Mouse (Mus musculus) limb, embryonic 14.5 days (tissue): ENCODE data around the gene Aldoc. TPM values are rescaled to one million over a fixed set of nuclear protein-coding genes. Genes with fewer than 3 reads are reported as not detected.

Source experiments
- ATAC-seq: fragments of 200-750 bp; cut with Nextera tagmentation; 2 replicates; pipeline ENCODE4 v1.8.0; 2017; ENCODE audit warnings: low read depth, moderate number of reproducible peaks, moderate TSS enrichment; ENCODE audit not compliant: low FRiP score
- DNase-seq: peaks from one replicate; pipeline ENCODE4 v3.0.0-alpha.2; 2015; ENCODE audit warnings: low spot score
- H3K27ac ChIP-seq: fragments of 300-500 bp; sonication (generic); replicated peaks from 2 replicates; pipeline ENCODE4 v1.5.1; 2014; ENCODE audit warnings: low read depth, mild to moderate bottlenecking, low read length, moderate library complexity, mixed read lengths
- H3K27me3 ChIP-seq: fragments of 300-500 bp; sonication (generic); 2 replicates; pipeline ENCODE4 v1.6.1; 2014; ENCODE audit warnings: low read length, mixed read lengths; ENCODE audit not compliant: control insufficient read depth, insufficient read depth
- H3K36me3 ChIP-seq: fragments of 300-500 bp; sonication (generic); 2 replicates; pipeline ENCODE4 v1.6.1; 2014; ENCODE audit warnings: mild to moderate bottlenecking, low read length, moderate library complexity, mixed read lengths; ENCODE audit not compliant: control insufficient read depth, insufficient read depth
- H3K4me1 ChIP-seq: fragments of 300-500 bp; sonication (generic); 2 replicates; pipeline ENCODE4 v1.6.1; 2014; ENCODE audit warnings: antibody characterized with exemption, low read length, mixed read lengths; ENCODE audit not compliant: control insufficient read depth, insufficient read depth
- H3K4me2 ChIP-seq: fragments of 300-500 bp; sonication (generic); replicated peaks from 2 replicates; pipeline ENCODE4 v1.6.1; 2014; ENCODE audit warnings: low read depth, mild to moderate bottlenecking, low read length, moderate library complexity; ENCODE audit not compliant: severe bottlenecking
- H3K4me3 ChIP-seq: fragments of 300-500 bp; sonication (generic); replicated peaks from 2 replicates; pipeline ENCODE4 v1.5.1; 2014; ENCODE audit warnings: low read length
- H3K9ac ChIP-seq: fragments of 300-500 bp; sonication (generic); 2 replicates; pipeline ENCODE4 v1.6.1; 2014; ENCODE audit warnings: mild to moderate bottlenecking, low read depth, low read length, moderate library complexity; ENCODE audit not compliant: severe bottlenecking
- H3K9me3 ChIP-seq: fragments of 300-500 bp; sonication (generic); 2 replicates; pipeline ENCODE4 v1.6.1; 2016; ENCODE audit warnings: low read length; ENCODE audit not compliant: control insufficient read depth
- POLR2A ChIP-seq: fragments of 200-500 bp; IDR thresholded peaks from 2 replicates; pipeline ENCODE4 v1.8.0; 2012; ENCODE audit warnings: inconsistent platforms, mild to moderate bottlenecking, moderate library complexity, borderline replicate concordance; ENCODE audit not compliant: insufficient read depth, insufficient read length; ENCODE audit errors: extremely low read depth
- WGBS: fragments of 180-500 bp; shearing (Covaris S2); extraction: QIAGEN DNeasy Blood & Tissue Kit; methylation state at CpG from one replicate; pipeline ENCODE4 v1.1.7; 2014; 5-methylcytosine and 5-hydroxymethylcytosine counted together
- polyA plus RNA-seq, 2 experiments: library from polyadenylated mRNA; depleted of rRNA in 1 of 2; stranded (reverse) in 1 of 2; unstranded in 1 of 2; fragments of >200 nt; fragmentation: Nextera tagmentation in 1 of 2; extraction: Ambion mirVana in 1 of 2; gene quantifications; 2 replicates each; pipeline versions ENCODE4 v1.2.1 to v1.2.3; 2012 to 2014

Aldoc gene
- polyA plus RNA-seq, 2 experiments, result 11.3 to 11.9 TPM

GRCm38 (mm10) chr11:78355471-78356238 is 32.9 kb downstream of the Aldoc start:
- no peaks in the 10 kb centered on the region for H3K9me3 ChIP-seq
- H3K27ac ChIP-seq, result no peak overlapping the region
- no peak overlapping the region for H3K4me3 ChIP-seq
- H3K36me3 ChIP-seq, result no peaks in the 10 kb centered on the region
- no peaks in the 10 kb centered on the region for H3K4me1 ChIP-seq
- TF ChIP-seq POLR2A, result no peak
- peak; percentile 49 for DNase-seq
- H3K27me3 ChIP-seq, result no peaks in the 10 kb centered on the region
- no peak overlapping the region for H3K4me2 ChIP-seq
- H3K9ac ChIP-seq, result no peak overlapping the region
- WGBS, result 33% methylated on average over 4 of the region's 4 CpGs
- ATAC-seq, result no peak

- WGBS, result 16% methylated on average over 22 of the region's 22 CpGs
- no peak overlapping the region for H3K4me3 ChIP-seq
- no peak for ATAC-seq
- no peak for TF ChIP-seq POLR2A
- no peaks in the 10 kb centered on the region for H3K36me3 ChIP-seq
- DNase-seq, result peak; percentile 50
- H3K27me3 ChIP-seq, result no peaks in the 10 kb centered on the region
- no peaks in the 10 kb centered on the region for H3K9me3 ChIP-seq
- peaks cover 5% of the 10 kb centered on the region for H3K4me1 ChIP-seq
- H3K4me2 ChIP-seq, result no peak overlapping the region
- no peak overlapping the region for H3K9ac ChIP-seq
- H3K27ac ChIP-seq, result no peak overlapping the region
These were observed 35.7 kb downstream of the Aldoc start for GRCm38 (mm10) chr11:78358330-78359007.

GRCm38 (mm10) chr11:78360125-78360788 is 37.5 kb downstream of the Aldoc start:
- no peak overlapping the region; the same call in 1 of the 2 replicates for H3K9ac ChIP-seq
- no peak for TF ChIP-seq POLR2A
- peaks cover 12% of the 10 kb centered on the region for H3K4me1 ChIP-seq
- ATAC-seq (peak; percentile 60; the same call in 1 of the 2 replicates), DNase-seq (peak; percentile 83)
- H3K4me2 ChIP-seq, result peak overlapping the region; percentile 36
- no peak overlapping the region for H3K27ac ChIP-seq
- H3K27me3 ChIP-seq, result no peaks in the 10 kb centered on the region
- WGBS, result 9% methylated on average over 13 of the region's 13 CpGs
- H3K9me3 ChIP-seq, result no peaks in the 10 kb centered on the region
- no peaks in the 10 kb centered on the region for H3K36me3 ChIP-seq
- H3K4me3 ChIP-seq, result peak overlapping the region; percentile 23

- Histone ChIP-seq H3K4me1 (peaks cover 12% of the 10 kb centered on the region), H3K4me3 (no peak overlapping the region), H3K27me3 (no peaks in the 10 kb centered on the region), H3K36me3 (no peaks in the 10 kb centered on the region), H3K9ac (no peak overlapping the region), H3K9me3 (no peaks in the 10 kb centered on the region), H3K27ac (no peak overlapping the region), H3K4me2 (no peak overlapping the region)
- no peak for TF ChIP-seq POLR2A
- no peak for ATAC-seq
- no peak for DNase-seq
- WGBS, result 51% methylated on average over 2 of the region's 2 CpGs
These were observed 38.0 kb downstream of the Aldoc start for GRCm38 (mm10) chr11:78360789-78361131.

GRCm38 (mm10) chr11:78363309-78364007 is 40.7 kb downstream of the Aldoc start:
- no peaks in the 10 kb centered on the region for H3K27me3 ChIP-seq
- DNase-seq, result no peak
- ATAC-seq, result no peak
- TF ChIP-seq POLR2A, result no peak
- H3K4me2 ChIP-seq, result no peak overlapping the region
- no peak overlapping the region for H3K27ac ChIP-seq
- WGBS, result 53% methylated on average over 13 of the region's 13 CpGs
- peaks cover 12% of the 10 kb centered on the region for H3K4me1 ChIP-seq
- no peaks in the 10 kb centered on the region for H3K9me3 ChIP-seq
- no peaks in the 10 kb centered on the region for H3K36me3 ChIP-seq
- no peak overlapping the region for H3K4me3 ChIP-seq
- H3K9ac ChIP-seq, result no peak overlapping the region
